Mouse (Mus musculus) forebrain, embryonic 11.5 days (tissue): ENCODE results near the gene Tymp. TPM values are rescaled to one million over a fixed set of nuclear protein-coding genes. Genes with fewer than 3 reads are reported as not detected.
A peak's percentile ranks its signal among the peaks of the same experiment; 100 is the strongest.

Experiments
- ATAC-seq: fragments of 200-750 bp; cut with Nextera tagmentation; replicated peaks from 2 replicates; pipeline ENCODE4 v1.8.0; 2017; ENCODE audit warnings: moderate TSS enrichment; ENCODE audit not compliant: low FRiP score
- DNase-seq: peaks from one replicate; pipeline ENCODE4 v3.0.0-alpha.2; 2017; ENCODE audit warnings: low spot score
- H3K27ac ChIP-seq: fragments of 300-500 bp; sonication (generic); 2 replicates; pipeline ENCODE4 v1.5.1; 2014; ENCODE audit warnings: low read depth, low read length
- H3K27me3 ChIP-seq: fragments of 300-500 bp; sonication (generic); 2 replicates; pipeline ENCODE4 v1.6.1; 2014; ENCODE audit warnings: mild to moderate bottlenecking, low read length, mixed read lengths; ENCODE audit not compliant: control insufficient read depth, insufficient read depth
- H3K36me3 ChIP-seq: fragments of 300-500 bp; sonication (generic); 2 replicates; pipeline ENCODE4 v1.6.1; 2014; ENCODE audit warnings: mild to moderate bottlenecking, low read length, moderate library complexity, mixed read lengths; ENCODE audit not compliant: control insufficient read depth, insufficient read depth
- H3K4me1 ChIP-seq: fragments of 300-500 bp; sonication (generic); replicated peaks from 2 replicates; pipeline ENCODE4 v1.6.1; 2014; ENCODE audit warnings: low read length, mixed read lengths; ENCODE audit not compliant: control insufficient read depth, insufficient read depth
- H3K4me2 ChIP-seq: fragments of 300-500 bp; sonication (generic); 2 replicates; pipeline ENCODE4 v1.6.1; 2014; ENCODE audit warnings: low read depth, mild to moderate bottlenecking, low read length, moderate library complexity, mixed read lengths; ENCODE audit not compliant: severe bottlenecking
- H3K4me3 ChIP-seq: fragments of 300-500 bp; sonication (generic); 2 replicates; pipeline ENCODE4 v1.5.1; 2014; ENCODE audit warnings: low read depth, low read length
- H3K9ac ChIP-seq: fragments of 300-500 bp; sonication (generic); 2 replicates; pipeline ENCODE4 v1.6.1; 2014; ENCODE audit warnings: low read length
- H3K9me3 ChIP-seq: fragments of 300-500 bp; sonication (generic); 2 replicates; pipeline ENCODE4 v1.6.1; 2016; ENCODE audit warnings: low read length, mixed read lengths; ENCODE audit not compliant: control insufficient read depth
- WGBS: fragments of 180-500 bp; shearing (Covaris S2); extraction: QIAGEN DNeasy Blood & Tissue Kit; methylation state at CpG from one replicate; pipeline ENCODE4 v1.1.7; 2014; 5-methylcytosine and 5-hydroxymethylcytosine counted together
- polyA plus RNA-seq: library from polyadenylated mRNA; unstranded; fragments of >200 nt; fragmentation: Nextera tagmentation; extraction: Ambion mirVana; gene quantifications from 2 replicates; pipeline ENCODE4 v1.2.1, GENCODE M21; 2014

Gene Tymp
- polyA plus RNA-seq, 1 experiment from 2014 or later: 0.80 TPM

GRCm38 (mm10) chr15:89402471-89402870 is 25.6 kb upstream of the Tymp start:
- no peak for DNase-seq
- 85% methylated on average over 1 of the region's 1 CpGs for WGBS
- no peak for ATAC-seq
- Histone ChIP-seq H3K4me1 (no peaks in the 10 kb centered on the region), H3K4me3 (no peak overlapping the region), H3K9ac (no peak overlapping the region), H3K27me3 (no peaks in the 10 kb centered on the region), H3K27ac (no peak overlapping the region), H3K9me3 (no peaks in the 10 kb centered on the region), H3K4me2 (no peak overlapping the region), H3K36me3 (no peaks in the 10 kb centered on the region)

DNA sequence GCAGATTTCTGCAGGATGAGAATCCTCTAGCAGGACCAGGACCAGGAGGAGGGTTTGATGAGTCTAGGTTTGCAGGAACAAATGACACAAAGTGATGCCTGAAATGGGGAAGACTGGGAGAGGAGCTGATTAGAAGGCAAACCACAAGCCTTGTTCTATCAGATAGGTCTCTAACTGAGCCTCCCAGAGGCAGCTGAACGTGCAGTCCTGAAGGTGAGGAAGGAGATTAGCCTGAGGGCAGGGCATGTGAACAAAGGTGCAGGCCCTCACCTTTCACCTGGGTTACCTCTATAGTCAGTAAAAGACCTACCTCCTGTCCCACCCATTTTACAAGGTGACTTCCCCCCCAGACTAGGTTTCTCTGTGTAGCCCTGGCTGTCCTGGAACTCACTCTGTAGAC is 22.9 kb upstream of the Tymp start:
- H3K4me2 ChIP-seq: no peak overlapping the region
- 57% methylated on average over 1 of the region's 1 CpGs for WGBS
- no peak overlapping the region for H3K9ac ChIP-seq
- H3K36me3 ChIP-seq: no peaks in the 10 kb centered on the region
- DNase-seq: no peak
- no peak for ATAC-seq
- no peak overlapping the region for H3K27ac ChIP-seq
- no peak overlapping the region for H3K4me3 ChIP-seq
- no peaks in the 10 kb centered on the region for H3K4me1 ChIP-seq
- H3K27me3 ChIP-seq: no peaks in the 10 kb centered on the region
- H3K9me3 ChIP-seq: no peaks in the 10 kb centered on the region

- 70% methylated on average over 2 of the region's 2 CpGs for WGBS
- H3K4me3 ChIP-seq: no peak overlapping the region
- H3K36me3 ChIP-seq: no peaks in the 10 kb centered on the region
- H3K4me1 ChIP-seq: no peaks in the 10 kb centered on the region
- H3K9me3 ChIP-seq: no peaks in the 10 kb centered on the region
- H3K27me3 ChIP-seq: no peaks in the 10 kb centered on the region
- ATAC-seq: no peak
- no peak overlapping the region for H3K4me2 ChIP-seq
- no peak overlapping the region for H3K27ac ChIP-seq
- H3K9ac ChIP-seq: no peak overlapping the region
- DNase-seq: no peak
Observed at GRCm38 (mm10) chr15:89398146-89398545, 21.3 kb upstream of the Tymp start.

DNA sequence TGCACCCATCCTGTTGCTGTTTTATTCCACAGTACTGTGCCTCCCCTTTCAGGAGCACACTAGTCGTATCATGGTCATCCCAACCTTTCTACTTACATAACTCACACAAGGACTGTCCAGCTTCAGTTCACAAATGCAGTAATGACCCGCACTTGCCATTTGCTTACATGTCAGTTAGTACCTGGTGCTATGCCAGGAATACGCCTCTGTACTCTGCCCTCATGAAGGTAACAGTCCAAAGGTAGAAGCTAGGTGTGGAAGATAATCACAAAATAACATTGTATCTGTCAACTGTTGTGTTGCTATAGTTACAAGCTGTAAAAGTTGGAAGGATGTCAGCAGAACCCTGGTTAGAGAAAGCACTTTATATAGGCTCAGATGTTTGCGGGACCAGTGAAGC is 20.0 kb upstream of the Tymp start:
- Histone ChIP-seq H3K36me3 (no peaks in the 10 kb centered on the region), H3K27ac (no peak overlapping the region), H3K9me3 (no peaks in the 10 kb centered on the region), H3K4me1 (no peaks in the 10 kb centered on the region), H3K9ac (no peak overlapping the region), H3K4me2 (no peak overlapping the region), H3K4me3 (no peak overlapping the region), H3K27me3 (no peaks in the 10 kb centered on the region)
- 93% methylated on average over 4 of the region's 4 CpGs for WGBS
- ATAC-seq (no peak), DNase-seq (no peak)

DNA sequence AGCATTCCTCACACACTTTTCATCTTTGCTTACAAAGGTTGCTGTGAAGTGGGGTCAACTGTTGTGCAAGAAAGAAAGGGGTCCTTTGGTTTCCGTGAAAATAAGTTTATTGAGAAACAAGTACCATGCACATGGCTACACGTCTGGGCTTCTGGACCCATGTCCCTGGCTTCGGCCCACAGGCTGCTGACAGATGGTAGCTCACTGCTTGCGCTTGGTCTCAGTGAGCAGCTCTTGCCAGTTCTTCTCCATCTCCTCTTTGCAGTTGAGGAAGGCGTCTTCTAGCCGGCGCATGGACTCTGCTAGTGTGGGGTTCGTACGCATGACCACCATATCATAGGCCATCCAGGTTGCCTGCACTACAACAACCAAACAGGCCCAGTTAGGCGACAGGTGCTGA is 13.2 kb upstream of the Tymp start:
- no peaks in the 10 kb centered on the region for H3K27me3 ChIP-seq
- H3K27ac ChIP-seq: no peak overlapping the region
- H3K9me3 ChIP-seq: no peaks in the 10 kb centered on the region
- no peak overlapping the region for H3K4me3 ChIP-seq
- no peak for DNase-seq
- WGBS: 88% methylated on average over 10 of the region's 10 CpGs
- no peaks in the 10 kb centered on the region for H3K4me1 ChIP-seq
- no peak overlapping the region for H3K4me2 ChIP-seq
- no peak for ATAC-seq
- H3K36me3 ChIP-seq: no peaks in the 10 kb centered on the region
- H3K9ac ChIP-seq: no peak overlapping the region

DNA sequence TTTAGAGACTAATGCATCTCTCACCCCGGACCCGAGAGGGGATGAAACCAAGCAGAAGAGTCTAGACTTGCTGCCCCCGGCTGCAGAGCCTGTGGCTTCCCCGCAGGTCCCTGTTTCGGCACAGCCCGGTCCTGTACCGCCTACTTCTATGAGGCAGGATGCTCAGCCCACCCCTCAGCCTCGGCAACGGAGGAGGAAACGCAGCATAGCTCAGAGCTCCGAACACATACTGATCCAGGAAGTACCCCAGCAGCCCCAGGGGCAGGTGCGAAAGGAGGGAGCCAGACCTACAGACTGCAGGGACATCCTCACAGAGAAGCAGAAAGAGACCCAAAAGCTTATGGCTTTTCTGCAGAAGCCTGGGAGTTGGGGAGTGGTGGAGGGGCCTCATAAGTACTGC is 10.3 kb upstream of the Tymp start:
- Histone ChIP-seq H3K36me3 (no peaks in the 10 kb centered on the region), H3K4me1 (no peaks in the 10 kb centered on the region), H3K9me3 (no peaks in the 10 kb centered on the region), H3K4me2 (no peak overlapping the region), H3K27me3 (no peaks in the 10 kb centered on the region), H3K27ac (no peak overlapping the region), H3K9ac (no peak overlapping the region), H3K4me3 (no peak overlapping the region)
- DNase-seq (no peak), ATAC-seq (no peak)
- 48% methylated on average over 12 of the region's 12 CpGs for WGBS

DNA sequence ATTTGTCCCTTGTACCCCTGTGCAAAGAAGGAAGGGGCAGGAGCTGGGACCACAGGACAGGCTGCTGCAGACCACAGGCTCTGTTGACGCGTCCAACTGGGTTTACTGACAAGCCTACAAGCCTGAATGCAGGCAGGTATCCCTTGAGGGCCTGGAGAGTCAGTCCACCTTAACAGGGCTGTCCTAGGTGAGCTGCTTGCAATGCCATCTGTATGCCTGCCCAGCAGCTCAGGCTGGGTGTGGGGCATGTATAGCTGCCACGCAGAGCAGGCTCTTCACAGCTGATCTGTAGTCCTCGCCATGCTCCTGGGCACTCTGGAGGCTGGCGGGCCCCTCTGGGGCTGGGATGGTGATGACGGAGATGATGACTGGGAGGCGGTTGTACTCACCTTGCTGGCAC is 7.8 kb upstream of the Tymp start, which contains the start of gene Klhdc7b:
Gene Klhdc7b, plus strand, starts transcription at position 301 of the 400 bp plus-strand sequence.
- no peaks in the 10 kb centered on the region for H3K36me3 ChIP-seq
- peaks cover 6% of the 10 kb centered on the region for H3K27me3 ChIP-seq
- no peak within 1 kb of the TSS for H3K27ac ChIP-seq
- no peak within 1 kb of the TSS for H3K4me3 ChIP-seq
- H3K4me1 ChIP-seq: no peaks in the 10 kb centered on the region
- no peaks in the 10 kb centered on the region for H3K9me3 ChIP-seq
- H3K4me2 ChIP-seq: no peak within 1 kb of the TSS
- 89% methylated on average over 7 of the region's 7 CpGs for WGBS
- ATAC-seq (no peak), DNase-seq (no peak)
- H3K9ac ChIP-seq: no peak within 1 kb of the TSS; the same call in 1 of the 2 replicates

DNA sequence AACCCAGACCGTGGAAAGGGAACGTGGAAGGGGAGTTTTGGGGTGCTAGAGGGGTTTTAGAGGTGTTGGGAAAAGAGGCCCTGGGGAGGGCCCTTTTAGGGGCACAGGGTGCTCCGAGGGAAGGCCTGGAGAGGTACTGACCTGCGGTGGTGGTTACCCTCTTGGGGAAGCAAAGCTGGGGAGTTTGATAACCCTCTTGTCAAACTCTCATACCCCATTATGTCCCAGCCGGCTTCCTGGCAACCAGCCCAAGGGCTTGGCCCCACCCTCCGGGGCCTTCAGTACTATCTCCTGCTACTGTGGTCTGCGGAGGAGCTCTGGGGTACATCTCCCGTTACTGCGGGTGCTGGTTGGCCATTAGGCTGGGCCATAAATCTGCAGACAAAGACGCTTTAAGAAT is 2.6 kb upstream of the Tymp start:
- DNase-seq (no peak), ATAC-seq (no peak)
- 11% methylated on average over 10 of the region's 10 CpGs for WGBS
- peak overlapping the region; percentile 68 for H3K4me2 ChIP-seq
- H3K9ac ChIP-seq: no peak overlapping the region
- H3K4me1 ChIP-seq: peaks cover 9% of the 10 kb centered on the region
- no peaks in the 10 kb centered on the region for H3K9me3 ChIP-seq
- no peak overlapping the region for H3K27ac ChIP-seq
- peak overlapping the region; percentile 35 for H3K4me3 ChIP-seq
- H3K27me3 ChIP-seq: peaks cover 42% of the 10 kb centered on the region
- H3K36me3 ChIP-seq: no peaks in the 10 kb centered on the region

- WGBS: under 1% methylated on average over 33 of the region's 33 CpGs
- Histone ChIP-seq H3K9ac (peak within 1 kb of the TSS; percentile 43; the same call in 1 of the 2 replicates), H3K4me2 (peak within 1 kb of the TSS; percentile 68), H3K27me3 (peaks cover 42% of the 10 kb centered on the region), H3K27ac (no peak within 1 kb of the TSS), H3K9me3 (no peaks in the 10 kb centered on the region), H3K4me1 (peaks cover 13% of the 10 kb centered on the region), H3K36me3 (no peaks in the 10 kb centered on the region), H3K4me3 (peak within 1 kb of the TSS; percentile 35)
- DNase-seq (no peak), ATAC-seq (no peak)
Observed at GRCm38 (mm10) chr15:89378831-89379401, 2.1 kb upstream of the Tymp start, which contains the start of gene Odf3b. Gene Odf3b, minus strand, starts transcription at chr15:89379282.
